Mouse (Mus musculus) heart, embryonic 10.5 days (tissue): ENCODE measurements around the gene Vpreb3. TPM values are rescaled to one million over a fixed set of nuclear protein-coding genes. Genes with fewer than 3 reads are reported as not detected.

Experiments used
- DNase-seq: peaks from one replicate; pipeline ENCODE4 v3.0.0-alpha.2; 2017; ENCODE audit warnings: low spot score
- H3K27ac ChIP-seq: fragments of 300-500 bp; sonication (generic); 2 replicates; pipeline ENCODE4 v1.5.1; 2016; ENCODE audit warnings: mild to moderate bottlenecking
- H3K27me3 ChIP-seq: fragments of 300-500 bp; sonication (generic); 2 replicates; pipeline ENCODE4 v1.6.1; 2016; ENCODE audit warnings: mild to moderate bottlenecking; ENCODE audit not compliant: poor library complexity, insufficient read depth, severe bottlenecking
- H3K36me3 ChIP-seq: fragments of 300-500 bp; sonication (generic); 2 replicates; pipeline ENCODE4 v1.6.1; 2016; ENCODE audit warnings: mild to moderate bottlenecking, moderate library complexity
- H3K4me1 ChIP-seq: fragments of 300-500 bp; sonication (generic); 2 replicates; pipeline ENCODE4 v1.6.1; 2016; ENCODE audit warnings: mild to moderate bottlenecking
- H3K4me3 ChIP-seq: fragments of 300-500 bp; sonication (generic); 2 replicates; pipeline ENCODE4 v1.5.1; 2016; ENCODE audit warnings: mild to moderate bottlenecking, moderate library complexity
- H3K9me3 ChIP-seq: fragments of 300-500 bp; sonication (generic); 2 replicates; pipeline ENCODE4 v1.6.1; 2016; ENCODE audit warnings: mild to moderate bottlenecking, moderate library complexity
- WGBS: fragments of 180-500 bp; shearing (Covaris S2); methylation state at CpG from one replicate; pipeline ENCODE4 v1.1.7; 2016; 5-methylcytosine and 5-hydroxymethylcytosine counted together
- polyA plus RNA-seq: library from polyadenylated mRNA; unstranded; fragments of >200 nt; fragmentation: Nextera tagmentation; extraction: Ambion mirVana; gene quantifications from 2 replicates; pipeline ENCODE4 v1.2.1, GENCODE M21; 2016

The Vpreb3 gene
- polyA plus RNA-seq, 1 experiment from 2014 or later, result 0.83 TPM

DNA sequence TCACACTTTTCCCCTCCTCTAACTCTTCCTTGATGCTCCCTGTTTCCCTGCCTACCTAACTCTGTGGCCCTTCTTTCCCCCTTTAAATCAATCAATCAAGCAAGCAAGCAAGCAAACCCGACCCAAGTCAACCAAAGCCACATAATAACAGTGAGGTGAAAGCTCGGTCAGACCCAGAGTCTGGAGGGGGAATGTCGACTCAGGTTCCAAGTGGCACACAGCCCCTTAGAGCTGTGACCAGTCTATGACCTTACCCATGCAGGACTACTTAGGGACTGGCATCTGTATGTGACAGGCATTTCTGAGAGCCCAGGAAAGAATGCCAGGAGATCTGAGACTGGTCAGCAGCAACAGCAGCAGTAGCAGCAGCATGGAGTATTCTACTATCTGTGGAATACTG is 53.5 kb downstream of the Vpreb3 start:
- 67% methylated on average over 3 of the region's 3 CpGs for WGBS
- H3K9me3 ChIP-seq, result no peaks in the 10 kb centered on the region
- DNase-seq, result no peak
- no peaks in the 10 kb centered on the region for H3K36me3 ChIP-seq
- H3K27ac ChIP-seq, result no peak overlapping the region
- H3K4me3 ChIP-seq, result no peak overlapping the region
- H3K27me3 ChIP-seq, result 0 out of 2 replicates have a peak, but pooled peaks cover 9% of the 10 kb centered on the region
- peaks cover 9% of the 10 kb centered on the region for H3K4me1 ChIP-seq

Other genes starting within 250 kb of the Vpreb3 start
- gene Cabin1, start 178.7 kb upstream of the Vpreb3 start, polyA plus RNA-seq, result 20.0 and 24.0 TPM in 2 replicates
- gene Ddt, start 169.6 kb upstream of the Vpreb3 start, polyA plus RNA-seq, result 51.9 and 108 TPM in 2 replicates
- gene Gm20441, start 162.1 kb upstream of the Vpreb3 start, polyA plus RNA-seq, result not detected in 2 replicates
- 2.6 and 4.2 TPM in 2 replicates for gene Gstt3, start 161.6 kb upstream of the Vpreb3 start, polyA plus RNA-seq
- gene Gstt1, start 144.5 kb upstream of the Vpreb3 start, polyA plus RNA-seq, result 5.1 and 17.3 TPM in 2 replicates
- gene Gstt4, start 120.5 kb upstream of the Vpreb3 start, polyA plus RNA-seq, result not detected in 2 replicates
- gene Gstt2, start 105.6 kb upstream of the Vpreb3 start, polyA plus RNA-seq, result 8.7 and 11.4 TPM in 2 replicates
- 3,089 and 3,244 TPM in 2 replicates for gene Mif, start 82.8 kb upstream of the Vpreb3 start, polyA plus RNA-seq
- 3.1 and 5.0 TPM in 2 replicates for gene Derl3, start 49.6 kb upstream of the Vpreb3 start, polyA plus RNA-seq
- gene Smarcb1, start 21.4 kb upstream of the Vpreb3 start, polyA plus RNA-seq, result 157 and 204 TPM in 2 replicates
- gene Chchd10, start 9.9 kb upstream of the Vpreb3 start, polyA plus RNA-seq, result 333 and 524 TPM in 2 replicates
- 19.4 and 39.0 TPM in 2 replicates for gene Mmp11, start 6.6 kb upstream of the Vpreb3 start, polyA plus RNA-seq
- 0.39 and 0.76 TPM in 2 replicates for gene Gm867, start 2.4 kb upstream of the Vpreb3 start, polyA plus RNA-seq
- 0.12 TPM in 1 of 2 replicates, not detected in the other for gene Gm5134, start 11.5 kb downstream of the Vpreb3 start, polyA plus RNA-seq
- gene Zfp280b, start 89.6 kb downstream of the Vpreb3 start, polyA plus RNA-seq, result 24.7 and 33.4 TPM in 2 replicates
- gene Slc5a4b, start 167.9 kb downstream of the Vpreb3 start, polyA plus RNA-seq, result not detected in 2 replicates
- not detected in 2 replicates for gene Slc5a4a, start 204.4 kb downstream of the Vpreb3 start, polyA plus RNA-seq